Mouse (Mus musculus) forelimb bud, embryonic 11.5 days (tissue): Measurements from ENCODE around the gene Fibin.

Experiments
- DNase-seq: peaks from one replicate; pipeline ENCODE4 v3.0.0-alpha.2; 2012; ENCODE audit warnings: low read depth, low spot score

The Fibin gene

GRCm38 (mm10) chr2:110314509-110315155, 48.4 kb downstream of the Fibin start, which contains the start of gene Bbox1:
Gene Bbox1 (minus strand): TSS chr2:110314560.
- no peak for DNase-seq

- no peak for DNase-seq
Measured at GRCm38 (mm10) chr2:110314074-110314473, 48.9 kb downstream of the Fibin start.

DNA sequence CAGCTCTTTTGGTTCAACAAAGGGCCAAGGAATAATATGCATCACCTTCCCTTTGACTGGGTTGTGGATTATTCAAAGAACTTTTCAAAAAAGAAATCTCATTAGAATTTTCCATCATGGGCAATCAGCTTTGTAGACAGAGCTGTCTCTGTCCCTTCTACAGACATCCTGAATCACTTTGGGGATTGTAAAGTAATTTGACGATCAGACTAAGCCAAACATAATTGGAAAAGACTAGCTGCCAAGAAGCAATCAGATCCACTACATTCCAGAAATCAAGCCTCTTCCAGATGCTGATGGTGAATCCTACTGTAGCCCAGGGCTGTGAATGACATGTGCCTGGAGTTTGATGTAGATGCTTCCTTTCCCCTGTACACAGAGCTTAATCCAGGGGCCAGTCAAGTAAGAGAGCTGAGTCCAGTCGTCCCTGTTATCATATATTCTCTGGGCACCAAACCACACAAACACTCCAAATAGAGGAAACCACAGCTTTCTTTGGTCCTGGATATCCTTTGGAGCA, 49.6 kb downstream of the Fibin start:
- DNase-seq = no peak
